Mouse (Mus musculus): ENCODE measurements around the gene Lrrc72. TPM values are rescaled to one million over a fixed set of nuclear protein-coding genes. Genes with fewer than 3 reads are reported as not detected.

The Lrrc72 gene
- total RNA-seq (2015), result not detected in 2 replicates
- total RNA-seq (2017), result not detected in 2 replicates

- no peak for ATAC-seq (replicated peaks; ENCODE audit: poor library complexity)
Measured at GRCm38 (mm10) chr12:36253298-36253697, at the start of gene Lrrc72. Gene Lrrc72, minus strand, starts transcription at chr12:36253398.

GRCm38 (mm10) chr12:36302326-36302725 lies 49.1 kb upstream of the Lrrc72 start:
- ATAC-seq (replicated peaks; ENCODE audit: poor library complexity), result no peak

DNA sequence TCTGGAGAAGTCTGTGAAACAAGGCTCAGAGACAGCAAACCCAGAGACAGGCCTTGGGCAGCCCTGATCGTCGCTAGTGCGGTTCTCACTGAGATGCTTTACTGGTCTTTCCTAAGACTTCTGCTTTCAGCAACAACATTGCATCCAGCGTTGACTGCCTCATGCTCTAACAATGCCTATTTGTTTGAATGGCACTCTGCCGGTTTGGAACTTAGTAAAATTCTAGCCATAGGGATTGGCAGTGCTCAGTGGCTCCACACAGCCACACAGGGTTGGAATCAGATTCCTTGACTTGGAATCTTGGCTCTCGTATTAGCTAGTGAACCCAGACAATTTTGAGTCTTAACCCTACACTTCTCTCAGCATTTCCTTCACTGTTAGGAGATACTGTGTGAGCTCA lies 38.1 kb upstream of the Lrrc72 start:
- ATAC-seq (replicated peaks; ENCODE audit: poor library complexity), result no peak

DNA sequence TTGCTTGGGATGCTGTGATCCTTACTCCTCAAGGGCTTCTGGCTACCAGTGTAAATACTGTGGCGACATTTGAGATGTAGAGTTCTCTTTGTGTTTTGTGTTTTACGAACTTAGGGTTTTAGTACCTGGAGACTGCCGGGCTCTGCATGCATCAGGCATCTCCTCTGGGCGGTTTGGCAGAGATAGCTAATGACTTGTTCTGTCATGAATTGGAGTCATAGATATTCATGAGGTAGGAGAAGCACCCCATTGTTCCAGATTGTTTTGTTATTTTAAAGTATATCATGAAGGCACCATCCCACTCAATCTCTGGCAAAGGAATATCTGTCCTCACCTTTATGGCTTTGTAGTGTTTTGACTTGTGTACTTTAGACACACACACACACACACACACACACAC lies 37.3 kb upstream of the Lrrc72 start:
- no peak for ATAC-seq (replicated peaks; ENCODE audit: poor library complexity)

GRCm38 (mm10) chr12:36289634-36290033 lies 36.4 kb upstream of the Lrrc72 start:
- no peak for ATAC-seq (replicated peaks; ENCODE audit: poor library complexity)

DNA sequence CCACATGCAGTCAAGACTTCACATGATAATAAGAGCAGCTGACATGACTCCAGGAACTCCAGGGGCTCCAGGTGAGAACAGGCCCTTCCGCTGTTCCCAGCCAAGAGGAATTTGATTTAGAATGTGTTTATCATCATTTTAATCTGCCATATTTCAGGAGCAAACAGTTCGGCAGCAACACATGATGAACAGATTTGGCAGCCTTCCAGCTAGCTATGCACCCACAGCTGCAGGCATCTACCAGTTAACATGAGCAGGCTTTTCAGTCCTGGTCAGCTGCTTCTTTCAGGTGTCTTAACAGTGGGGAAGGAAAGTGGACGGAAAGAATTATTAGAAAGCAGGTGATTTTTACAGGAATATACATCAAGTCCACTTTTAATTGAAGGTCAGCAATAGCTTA lies 21.6 kb upstream of the Lrrc72 start:
- ATAC-seq (replicated peaks; ENCODE audit: poor library complexity), result no peak

DNA sequence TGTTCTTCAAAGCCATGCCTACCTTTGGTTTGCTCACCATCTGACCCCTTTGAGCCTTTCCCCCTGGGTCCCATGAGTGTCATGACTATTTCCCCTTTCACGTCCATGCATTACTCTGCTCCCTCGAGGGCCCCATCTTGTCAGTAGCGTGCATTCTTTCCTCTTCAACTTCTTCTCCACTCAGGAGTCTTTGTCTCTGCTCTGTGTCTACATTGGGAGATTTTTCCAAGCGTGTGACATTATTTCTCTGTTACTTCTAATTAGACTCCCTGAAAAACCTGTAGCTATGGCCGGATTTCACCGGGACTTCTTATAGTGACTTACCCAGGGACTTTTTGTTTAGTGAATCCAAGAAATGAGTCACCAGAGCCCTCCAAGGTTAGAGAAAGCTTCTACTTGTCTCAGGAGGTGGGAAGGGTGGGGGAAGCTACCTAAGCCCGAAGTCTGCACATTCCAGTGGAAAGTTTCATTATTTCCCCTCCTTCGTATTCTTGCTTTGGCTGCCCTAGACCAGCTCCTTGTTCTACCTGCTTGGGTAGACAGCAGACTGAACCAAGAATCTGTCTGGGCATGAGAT lies 14.6 kb upstream of the Lrrc72 start:
- ATAC-seq (replicated peaks; ENCODE audit: poor library complexity), result no peak

GRCm38 (mm10) chr12:36262116-36262721 lies 9.0 kb upstream of the Lrrc72 start:
- no peak for ATAC-seq (replicated peaks; ENCODE audit: poor library complexity)

DNA sequence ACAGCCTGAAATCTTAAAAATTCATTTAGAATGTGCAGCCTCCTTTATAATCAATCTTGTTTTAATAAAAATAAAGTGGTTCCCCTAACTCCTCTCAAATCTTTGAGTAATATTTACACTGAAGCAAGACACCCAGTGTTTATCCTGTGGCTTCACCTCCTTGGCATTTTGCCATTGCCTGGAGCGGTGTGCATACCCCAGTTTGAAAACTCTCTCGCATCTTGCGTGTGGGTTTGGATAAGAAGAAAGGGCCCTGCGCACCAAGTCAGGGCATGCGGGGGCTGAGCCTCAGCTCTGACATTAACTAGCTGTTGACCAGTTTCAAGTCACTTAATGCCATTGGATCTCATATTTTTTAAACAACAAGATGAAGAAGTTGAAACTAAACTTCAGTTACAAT lies 2.2 kb upstream of the Lrrc72 start:
- ATAC-seq (replicated peaks; ENCODE audit: poor library complexity), result no peak

- no peak for ATAC-seq (replicated peaks; ENCODE audit: poor library complexity)
Measured at GRCm38 (mm10) chr12:36241171-36241570, 12.0 kb downstream of the Lrrc72 start.

GRCm38 (mm10) chr12:36231386-36231785 lies 21.8 kb downstream of the Lrrc72 start:
- no peak for ATAC-seq (replicated peaks; ENCODE audit: poor library complexity)

GRCm38 (mm10) chr12:36224392-36224791 lies 28.8 kb downstream of the Lrrc72 start:
- no peak for ATAC-seq (replicated peaks; ENCODE audit: poor library complexity)

GRCm38 (mm10) chr12:36216905-36217304 lies 36.3 kb downstream of the Lrrc72 start:
- peak; percentile 26; the same call in 1 of the 2 replicates for ATAC-seq (replicated peaks; ENCODE audit: poor library complexity)

DNA sequence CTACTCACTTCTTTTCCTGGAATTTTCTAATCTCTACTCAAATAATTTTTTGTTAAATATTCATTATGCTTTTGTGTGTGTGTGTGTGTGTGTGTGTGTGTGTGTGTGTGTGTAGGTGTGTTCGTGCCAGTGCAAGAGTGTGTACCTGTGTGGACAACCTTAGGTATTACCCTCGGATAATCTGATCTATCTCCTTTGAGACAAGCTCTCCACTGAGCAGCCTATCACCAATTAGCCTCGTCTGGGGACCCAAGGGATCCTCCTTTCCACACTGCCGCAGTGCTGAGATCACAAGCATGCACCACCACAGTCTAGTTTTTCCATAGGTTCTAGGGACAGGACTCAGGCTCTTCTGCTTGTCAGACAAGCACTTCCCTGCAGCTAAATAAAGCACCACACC lies 37.0 kb downstream of the Lrrc72 start:
- ATAC-seq (replicated peaks; ENCODE audit: poor library complexity), result no peak

DNA sequence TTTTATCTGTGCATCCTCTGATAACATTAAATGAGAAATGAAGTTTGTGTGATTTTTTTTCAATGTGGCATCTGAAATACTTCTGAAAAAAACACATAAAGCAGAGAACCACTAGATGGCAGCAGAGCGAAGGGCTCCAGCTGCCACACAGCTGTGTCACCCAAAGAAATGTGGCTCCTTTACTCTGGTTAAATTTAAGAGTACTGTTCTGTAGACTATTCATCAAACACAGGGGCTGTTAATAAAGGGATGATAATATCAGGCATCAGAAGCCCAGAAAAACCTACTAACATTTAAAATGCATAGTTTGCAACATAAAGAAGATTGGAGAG lies 38.1 kb downstream of the Lrrc72 start:
- ATAC-seq (replicated peaks; ENCODE audit: poor library complexity), result peak; percentile 70

- ATAC-seq (replicated peaks; ENCODE audit: poor library complexity), result peak; percentile 93
Measured at GRCm38 (mm10) chr12:36214389-36215148, 38.6 kb downstream of the Lrrc72 start.

- no peak for ATAC-seq (replicated peaks; ENCODE audit: poor library complexity)
Measured at GRCm38 (mm10) chr12:36210096-36210495, 43.1 kb downstream of the Lrrc72 start.

DNA sequence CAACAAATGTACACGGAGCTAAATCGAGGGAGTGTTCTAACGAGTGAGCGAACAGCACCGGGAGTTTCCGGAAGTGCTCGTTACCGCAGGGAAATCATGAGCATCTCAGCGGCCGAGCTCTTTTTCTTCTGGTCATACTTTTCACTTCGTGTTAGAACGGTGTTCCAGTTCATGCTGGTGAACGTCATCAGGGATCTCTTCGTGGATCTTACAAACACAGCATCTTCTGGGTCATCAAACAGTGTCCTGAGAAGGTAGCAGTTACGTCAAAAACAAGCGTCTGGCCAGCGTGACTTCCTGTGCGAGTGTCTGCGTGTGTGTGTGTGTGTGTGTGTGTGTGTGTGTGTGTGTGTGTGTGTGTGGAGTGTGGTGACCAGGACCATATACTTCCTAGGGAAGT lies 44.7 kb downstream of the Lrrc72 start:
- ATAC-seq (replicated peaks; ENCODE audit: poor library complexity), result 0 out of 2 replicates have a peak, but pooled peaks have one; percentile 12

DNA sequence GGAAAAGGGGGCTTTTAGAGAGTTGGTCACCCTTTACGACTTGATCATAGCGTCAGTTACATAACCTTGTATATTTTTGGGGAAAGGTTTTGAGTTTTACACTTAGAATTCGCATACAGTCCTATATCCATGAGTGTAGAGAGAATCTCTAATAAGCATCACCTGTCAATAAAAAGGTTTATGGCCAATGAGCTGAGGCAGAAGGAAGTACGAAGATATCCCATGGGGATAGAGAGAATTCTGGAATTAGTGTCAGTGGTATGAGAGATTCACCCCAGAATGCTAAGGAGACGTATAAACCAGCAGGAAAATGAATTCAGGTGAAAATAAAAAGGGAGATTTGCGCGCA lies 45.4 kb downstream of the Lrrc72 start:
- no peak for ATAC-seq (replicated peaks; ENCODE audit: poor library complexity)

DNA sequence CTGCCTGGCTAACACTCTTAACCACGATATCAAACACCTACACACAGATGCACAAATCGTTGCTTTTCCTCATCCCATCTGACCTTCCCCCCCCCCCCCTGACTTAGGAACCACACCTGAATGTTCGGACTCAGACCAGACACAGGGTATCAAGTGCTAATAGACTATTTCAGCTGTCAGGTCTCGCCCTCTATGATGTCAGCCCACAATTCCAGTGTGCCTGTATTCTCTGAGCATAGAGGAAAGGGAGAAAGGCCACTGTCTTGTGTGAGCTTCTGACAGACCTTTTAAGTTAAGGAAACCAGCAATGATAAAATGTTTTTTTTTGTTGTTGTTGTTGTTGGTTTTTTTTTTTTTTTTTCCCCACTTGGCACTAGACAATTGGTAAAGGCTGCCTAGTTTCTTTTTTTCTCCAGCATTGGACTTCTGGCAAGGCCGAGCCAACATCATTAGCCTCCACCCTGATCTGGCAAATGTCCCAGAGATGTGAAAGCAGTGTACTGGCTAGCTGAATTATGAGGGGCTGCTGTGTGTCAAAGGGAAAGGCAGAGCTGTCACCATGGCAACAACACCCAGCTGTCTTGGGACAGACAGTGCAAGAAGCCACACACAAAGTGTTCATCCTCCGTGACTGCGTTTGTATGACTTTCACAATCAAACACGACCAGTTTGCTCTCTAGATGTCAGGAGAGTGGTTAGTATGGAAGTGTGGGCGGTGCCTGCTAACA lies 46.0 kb downstream of the Lrrc72 start:
- ATAC-seq (replicated peaks; ENCODE audit: poor library complexity), result peak; percentile 86

DNA sequence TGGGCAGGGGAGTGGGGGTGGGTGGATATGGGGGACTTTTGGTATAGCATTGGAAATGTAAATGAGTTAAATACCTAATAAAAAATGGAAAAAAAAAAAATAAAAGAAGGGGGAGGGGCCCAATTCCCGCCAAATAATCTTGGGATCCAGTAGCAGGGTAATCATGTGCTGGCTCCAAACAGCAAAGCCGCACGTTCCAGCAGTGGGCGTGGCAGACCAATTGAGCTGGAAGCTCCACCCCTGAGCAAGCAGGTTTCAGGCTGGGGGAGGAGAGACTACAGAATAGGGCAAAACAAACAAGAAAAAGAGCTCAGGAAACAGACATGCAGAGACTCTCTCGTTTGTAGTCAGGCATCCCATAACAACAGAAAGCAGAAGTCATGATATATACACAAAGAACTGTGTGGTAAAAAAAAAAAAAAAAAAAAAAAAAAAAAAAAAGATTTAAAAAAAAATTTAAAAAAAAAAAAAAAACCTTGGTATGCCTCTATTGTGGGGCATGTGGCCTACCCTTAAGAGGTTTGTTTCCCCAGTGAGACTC lies 47.5 kb downstream of the Lrrc72 start:
- peak; percentile 81 for ATAC-seq (replicated peaks; ENCODE audit: poor library complexity)
